Mouse (Mus musculus): ENCODE measurements at regions not wholly inside any gene's neighbourhood (a gene's known extent, or its start where the extent isn't known, plus 50 kb on each side); places are given as distances from the start of the nearest gene placed in this dataset.

DNA sequence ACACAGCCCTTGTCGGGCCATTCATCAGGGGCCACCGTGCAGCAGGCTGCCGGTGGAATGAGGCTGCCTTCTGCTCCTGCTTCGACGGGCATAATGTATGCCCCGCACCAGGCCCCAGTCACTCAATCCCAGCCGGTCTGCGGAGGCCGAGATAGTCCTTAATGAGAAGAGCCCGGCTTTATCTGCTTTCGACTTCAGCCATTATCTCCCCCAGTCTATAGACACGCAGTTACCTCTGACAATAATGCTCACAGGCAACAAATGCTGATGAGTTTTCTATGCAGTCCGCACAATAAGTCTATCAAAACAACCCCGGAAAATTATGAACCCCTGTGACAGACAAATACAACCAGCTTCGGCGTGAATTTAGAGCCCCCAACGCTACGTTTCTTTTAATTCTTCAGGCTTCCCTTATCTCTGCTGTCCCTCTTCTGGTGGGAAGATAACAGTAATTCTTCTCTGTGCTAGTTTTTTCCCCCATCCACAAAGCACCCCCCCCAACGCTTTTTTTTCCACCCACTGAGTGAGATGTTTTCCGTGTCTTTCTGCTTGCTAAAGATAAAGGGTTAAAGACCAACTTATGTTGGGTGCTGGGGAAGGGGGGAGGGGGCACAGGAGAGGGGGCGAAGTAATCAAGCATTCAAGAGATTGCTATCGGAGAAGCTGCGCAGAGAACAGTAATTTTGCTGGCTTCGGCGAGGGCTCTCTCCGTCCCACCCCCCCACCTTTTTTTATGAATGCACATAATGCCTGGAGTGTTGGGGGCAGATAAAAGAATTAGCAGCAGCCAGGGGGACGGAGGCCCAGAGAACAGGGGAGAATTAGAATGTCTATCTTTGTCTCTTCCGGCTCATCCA, 117.8 kb downstream of the Mrm1 start:
- TF ChIP-seq CTCF (IDR thresholded peaks at IDR 0.05; ENCODE audit: insufficient read depth, low read depth, low read length) (no peak), POLR2A (IDR thresholded peaks at IDR 0.05; ENCODE audit: insufficient read depth, low read depth, low read length) (no peak)

Measured in olfactory bulb, adult 2 months (tissue).